Mouse (Mus musculus): ENCODE results near the gene Bud13.

DNA sequence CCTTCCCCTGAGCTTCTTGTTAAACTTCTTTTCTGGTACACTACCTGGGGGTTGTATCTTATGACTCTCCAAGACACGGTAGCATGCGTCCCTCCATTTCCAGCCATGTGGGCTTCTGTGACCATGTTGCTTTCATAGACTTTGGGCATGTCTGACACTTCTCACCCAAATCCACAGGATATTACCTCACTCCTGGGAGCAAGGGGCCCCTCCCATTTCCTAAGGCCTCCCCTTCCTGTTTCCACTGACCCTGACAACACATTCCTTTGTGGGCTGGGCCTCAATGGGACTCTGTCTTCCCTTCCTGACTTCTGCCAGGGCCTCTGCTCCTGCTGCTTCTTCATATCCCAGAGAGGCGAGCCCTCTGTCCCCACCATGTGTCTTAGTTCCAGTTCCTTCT, 25.3 kb upstream of the Bud13 start:
- TF ChIP-seq CTCF (IDR thresholded peaks at IDR 0.05; ENCODE audit: extremely low read depth, insufficient read depth, insufficient read length, insufficient replicate concordance) (no peak), POLR2A (IDR thresholded peaks at IDR 0.05; ENCODE audit: low read depth, low read length) (no peak)

Measured in spleen, adult 2 months (tissue).